Mouse (Mus musculus) liver, embryonic 14.5 days (tissue): ENCODE measurements at regions not wholly inside any gene's neighbourhood (a gene's known extent, or its start where the extent isn't known, plus 50 kb on each side); places are given as distances from the start of the nearest gene placed in this dataset.

Experiments
- CTCF ChIP-seq: IDR thresholded peaks from 2 replicates; pipeline ENCODE4 v1.5.1; 2016; ENCODE audit warnings: antibody characterized with exemption, low read depth, control low read depth
- EP300 ChIP-seq: IDR thresholded peaks from 2 replicates; pipeline ENCODE4 v1.6.1; 2016; ENCODE audit warnings: antibody characterized with exemption, low read depth

- no peak for TF ChIP-seq CTCF
- TF ChIP-seq EP300 = no peak
Observed at GRCm38 (mm10) chr3:115575371-115575770, 139.5 kb downstream of the S1pr1 start.
